Mouse (Mus musculus) megakaryocyte, embryonic 14.5 days (primary cell): ENCODE measurements around the gene Taok3.

Experiments used
- FLI1 ChIP-seq: IDR thresholded peaks from 2 replicates; pipeline ENCODE4 v1.6.1; 2012; ENCODE audit warnings: low read length, inconsistent platforms, mixed read lengths
- GATA1 ChIP-seq: IDR thresholded peaks from 3 replicates; pipeline ENCODE4 v1.6.1; 2012; ENCODE audit warnings: mixed read lengths, low read length, inconsistent platforms, borderline replicate concordance

- no peak for TF ChIP-seq GATA1
- no peak for TF ChIP-seq FLI1
Measured at GRCm38 (mm10) chr5:117279669-117280050, 159.7 kb downstream of the Taok3 start.
